Mouse (Mus musculus) heart, embryonic 13.5 days (tissue): ENCODE measurements around the gene Syne1. TPM values are rescaled to one million over a fixed set of nuclear protein-coding genes. Genes with fewer than 3 reads are reported as not detected.

Experiments
- ATAC-seq: fragments of 200-750 bp; cut with Nextera tagmentation; 2 replicates; pipeline ENCODE4 v1.8.0; 2017; ENCODE audit warnings: moderate TSS enrichment; ENCODE audit not compliant: insufficient number of reproducible peaks, low FRiP score, low TSS enrichment; ENCODE audit errors: extremely low read depth
- H3K27ac ChIP-seq: fragments of 300-500 bp; sonication (generic); replicated peaks from 2 replicates; pipeline ENCODE4 v1.5.1; 2015; ENCODE audit warnings: moderate library complexity, mild to moderate bottlenecking, inconsistent platforms
- H3K27me3 ChIP-seq: fragments of 300-500 bp; sonication (generic); replicated peaks from 2 replicates; pipeline ENCODE4 v1.6.1; 2015; ENCODE audit warnings: mild to moderate bottlenecking, inconsistent platforms
- H3K36me3 ChIP-seq: fragments of 300-500 bp; sonication (generic); 2 replicates; pipeline ENCODE4 v1.6.1; 2015; ENCODE audit warnings: mild to moderate bottlenecking, inconsistent platforms
- H3K4me1 ChIP-seq: fragments of 300-500 bp; sonication (generic); 2 replicates; pipeline ENCODE4 v1.6.1; 2015; ENCODE audit warnings: inconsistent platforms
- H3K4me2 ChIP-seq: fragments of 300-500 bp; sonication (generic); 2 replicates; pipeline ENCODE4 v1.6.1; 2015; ENCODE audit warnings: inconsistent platforms, mild to moderate bottlenecking, moderate library complexity
- H3K4me3 ChIP-seq: fragments of 300-500 bp; sonication (generic); 2 replicates; pipeline ENCODE4 v1.5.1; 2015; ENCODE audit warnings: moderate library complexity, mild to moderate bottlenecking, inconsistent platforms
- H3K9ac ChIP-seq: fragments of 300-500 bp; sonication (generic); 2 replicates; pipeline ENCODE4 v1.6.1; 2015; ENCODE audit warnings: inconsistent platforms, mild to moderate bottlenecking, moderate library complexity
- H3K9me3 ChIP-seq: fragments of 300-500 bp; sonication (generic); 2 replicates; pipeline ENCODE4 v1.6.1; 2016; ENCODE audit warnings: inconsistent platforms
- WGBS: fragments of 180-500 bp; shearing (Covaris S2); methylation state at CpG from one replicate; pipeline ENCODE4 v1.1.7; 2015; ENCODE audit warnings: mixed read lengths; 5-methylcytosine and 5-hydroxymethylcytosine counted together
- polyA plus RNA-seq: library from polyadenylated mRNA; unstranded; fragments of >200 nt; fragmentation: Nextera tagmentation; extraction: Ambion mirVana; gene quantifications from 2 replicates; pipeline ENCODE4 v1.2.1, GENCODE M21; 2015

Syne1 gene
- polyA plus RNA-seq, 1 experiment from 2014 or later, result 14.6 TPM

GRCm38 (mm10) chr10:5057661-5058060, 493.6 kb downstream of the Syne1 start:
- peaks cover 55% of the 10 kb centered on the region for H3K36me3 ChIP-seq

GRCm38 (mm10) chr10:5056940-5057339, 494.3 kb downstream of the Syne1 start:
- H3K4me2 ChIP-seq, result no peak overlapping the region
- H3K36me3 ChIP-seq, result peaks cover 62% of the 10 kb centered on the region
- no peaks in the 10 kb centered on the region for H3K27me3 ChIP-seq
- no peak for ATAC-seq
- H3K4me1 ChIP-seq, result peaks cover 25% of the 10 kb centered on the region
- no peaks in the 10 kb centered on the region for H3K9me3 ChIP-seq
- WGBS, result 74% methylated on average over 3 of the region's 3 CpGs
- no peak overlapping the region for H3K4me3 ChIP-seq
- no peak overlapping the region for H3K9ac ChIP-seq
- no peak overlapping the region for H3K27ac ChIP-seq

More at GRCm38 (mm10) chr10:5057661-5058060, 493.6 kb downstream of the Syne1 start:
- Histone ChIP-seq H3K9me3 (no peaks in the 10 kb centered on the region), H3K27me3 (no peaks in the 10 kb centered on the region), H3K4me3 (no peak overlapping the region), H3K4me1 (peaks cover 25% of the 10 kb centered on the region), H3K4me2 (no peak overlapping the region), H3K27ac (peak overlapping the region; percentile 54), H3K9ac (no peak overlapping the region)
- WGBS, result 88% methylated on average over 15 of the region's 15 CpGs
- no peak for ATAC-seq

GRCm38 (mm10) chr10:5056243-5056735, 495.0 kb downstream of the Syne1 start:
- no peaks in the 10 kb centered on the region for H3K9me3 ChIP-seq
- ATAC-seq, result no peak
- H3K4me3 ChIP-seq, result no peak overlapping the region
- WGBS, result 85% methylated on average over 10 of the region's 10 CpGs
- peaks cover 66% of the 10 kb centered on the region for H3K36me3 ChIP-seq
- no peak overlapping the region for H3K4me2 ChIP-seq
- H3K9ac ChIP-seq, result no peak overlapping the region
- peaks cover 25% of the 10 kb centered on the region for H3K4me1 ChIP-seq
- no peaks in the 10 kb centered on the region for H3K27me3 ChIP-seq
- no peak overlapping the region for H3K27ac ChIP-seq

DNA sequence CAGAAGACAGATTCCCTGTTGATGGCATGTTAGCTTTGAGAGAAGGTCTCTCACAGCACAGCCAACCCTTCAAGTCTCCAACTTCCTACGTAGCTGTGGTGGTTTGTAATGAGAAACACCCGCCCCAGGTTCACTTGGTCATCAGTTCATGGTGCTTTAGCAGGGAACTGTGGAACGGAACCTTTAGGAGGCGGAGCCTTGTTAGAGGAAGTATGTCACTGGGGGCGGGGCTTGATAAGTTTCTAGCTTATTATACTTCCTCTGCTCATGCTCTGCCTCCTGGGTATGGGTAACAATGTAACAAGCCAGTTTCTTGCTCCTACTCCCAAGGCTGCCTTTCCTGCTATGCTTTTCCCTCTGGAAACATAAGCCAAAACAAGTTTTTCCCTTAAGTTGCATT, 505.6 kb downstream of the Syne1 start:
- no peak overlapping the region for H3K4me3 ChIP-seq
- WGBS, result 85% methylated on average over 5 of the region's 5 CpGs
- no peak for ATAC-seq
- no peak overlapping the region for H3K4me2 ChIP-seq
- H3K9me3 ChIP-seq, result no peaks in the 10 kb centered on the region
- H3K4me1 ChIP-seq, result no peaks in the 10 kb centered on the region
- H3K27ac ChIP-seq, result no peak overlapping the region
- H3K9ac ChIP-seq, result no peak overlapping the region
- H3K27me3 ChIP-seq, result no peaks in the 10 kb centered on the region
- H3K36me3 ChIP-seq, result peaks cover 89% of the 10 kb centered on the region

- H3K27ac ChIP-seq, result no peak overlapping the region
- no peak overlapping the region for H3K9ac ChIP-seq
- peaks cover 93% of the 10 kb centered on the region for H3K36me3 ChIP-seq
- H3K4me3 ChIP-seq, result no peak overlapping the region
- no peaks in the 10 kb centered on the region for H3K4me1 ChIP-seq
- no peak overlapping the region for H3K4me2 ChIP-seq
- 81% methylated on average over 7 of the region's 7 CpGs for WGBS
- H3K9me3 ChIP-seq, result no peaks in the 10 kb centered on the region
- no peak for ATAC-seq
- no peaks in the 10 kb centered on the region for H3K27me3 ChIP-seq
These were observed 506.1 kb downstream of the Syne1 start for GRCm38 (mm10) chr10:5045213-5045612.

DNA sequence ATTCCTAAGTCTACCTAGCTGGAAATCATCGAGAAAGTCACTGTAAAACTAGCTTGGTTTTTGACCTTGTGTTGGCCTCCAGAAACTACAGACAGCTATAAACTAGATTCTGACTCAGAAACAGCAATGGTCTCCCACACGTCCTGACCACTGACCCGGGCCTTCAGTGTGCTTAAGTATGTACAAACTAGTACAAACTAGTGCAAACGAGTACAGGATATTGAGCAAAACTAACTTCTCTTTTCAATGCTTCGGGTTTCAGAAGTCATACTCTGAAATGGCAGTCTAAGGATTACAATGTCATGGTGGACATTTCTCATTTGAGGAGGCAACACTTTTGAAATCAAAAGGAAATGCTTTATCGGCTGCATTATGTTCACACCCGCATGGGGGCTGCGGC, 506.8 kb downstream of the Syne1 start:
- Histone ChIP-seq H3K4me2 (no peak overlapping the region), H3K4me3 (no peak overlapping the region), H3K9me3 (no peaks in the 10 kb centered on the region), H3K36me3 (peaks cover 97% of the 10 kb centered on the region), H3K27ac (no peak overlapping the region), H3K4me1 (no peaks in the 10 kb centered on the region), H3K9ac (no peak overlapping the region), H3K27me3 (no peaks in the 10 kb centered on the region)
- WGBS, result 85% methylated on average over 8 of the region's 8 CpGs
- no peak for ATAC-seq

DNA sequence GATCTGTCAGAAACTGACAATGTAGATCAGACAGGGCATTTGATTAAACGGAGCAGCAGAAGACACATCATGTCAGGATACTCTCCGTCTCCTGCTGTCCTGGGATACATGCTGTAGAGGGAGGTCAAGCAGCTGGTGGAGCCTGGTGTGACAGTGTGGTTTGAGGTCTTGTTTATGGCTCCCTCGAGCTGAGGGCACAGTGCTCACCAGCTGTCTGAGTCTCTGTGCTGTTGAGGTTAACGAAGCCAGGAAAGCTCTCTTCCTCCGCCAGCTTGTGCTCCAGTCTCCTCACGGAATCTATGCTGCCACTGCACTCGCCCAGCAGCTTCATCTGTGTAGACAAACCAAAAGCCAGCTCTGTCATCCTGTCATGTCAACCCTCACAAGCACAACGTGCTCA, 510.0 kb downstream of the Syne1 start:
- 74% methylated on average over 8 of the region's 8 CpGs for WGBS
- no peak overlapping the region for H3K4me2 ChIP-seq
- no peak for ATAC-seq

GRCm38 (mm10) chr10:5032192-5033048, 518.9 kb downstream of the Syne1 start:
- H3K4me2 ChIP-seq, result no peak overlapping the region
- no peaks in the 10 kb centered on the region for H3K9me3 ChIP-seq
- peaks cover 93% of the 10 kb centered on the region for H3K36me3 ChIP-seq
- H3K9ac ChIP-seq, result no peak overlapping the region
- H3K4me3 ChIP-seq, result no peak overlapping the region
- H3K4me1 ChIP-seq, result no peaks in the 10 kb centered on the region
- 70% methylated on average over 15 of the region's 15 CpGs for WGBS
- no peaks in the 10 kb centered on the region for H3K27me3 ChIP-seq
- H3K27ac ChIP-seq, result no peak overlapping the region
- no peak for ATAC-seq

More for the DNA sequence above, 510.0 kb downstream of the Syne1 start:
- H3K4me3 ChIP-seq, result no peak overlapping the region
- no peaks in the 10 kb centered on the region for H3K4me1 ChIP-seq
- no peaks in the 10 kb centered on the region for H3K9me3 ChIP-seq
- H3K27me3 ChIP-seq, result no peaks in the 10 kb centered on the region
- no peak overlapping the region for H3K9ac ChIP-seq
- H3K36me3 ChIP-seq, result peaks cover 99% of the 10 kb centered on the region
- H3K27ac ChIP-seq, result no peak overlapping the region

GRCm38 (mm10) chr10:5029883-5030282, 521.4 kb downstream of the Syne1 start:
- WGBS, result 84% methylated on average over 1 of the region's 1 CpGs
- Histone ChIP-seq H3K27me3 (no peaks in the 10 kb centered on the region), H3K36me3 (peaks cover 90% of the 10 kb centered on the region), H3K4me1 (no peaks in the 10 kb centered on the region), H3K9me3 (no peaks in the 10 kb centered on the region), H3K27ac (no peak overlapping the region), H3K9ac (no peak overlapping the region), H3K4me2 (no peak overlapping the region), H3K4me3 (no peak overlapping the region)
- no peak for ATAC-seq

DNA sequence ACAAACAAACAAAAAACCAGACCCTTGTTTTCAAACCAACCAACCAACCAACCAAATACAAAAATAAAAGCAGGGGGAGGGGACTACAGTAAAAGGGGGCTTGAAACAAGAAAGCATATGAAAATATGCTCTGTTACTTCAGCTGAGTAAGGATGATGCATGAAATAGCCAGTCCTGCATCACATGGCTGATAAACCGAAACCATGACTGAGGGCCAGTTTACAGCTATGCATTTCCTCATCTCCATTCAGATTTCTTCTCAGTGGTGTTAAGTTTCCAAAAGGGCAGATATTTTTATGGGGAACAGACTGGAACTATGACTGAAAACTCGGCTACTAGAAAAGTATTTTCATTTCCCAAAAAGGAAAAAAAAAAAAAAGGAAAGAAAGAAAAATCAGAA, 522.1 kb downstream of the Syne1 start:
- no peaks in the 10 kb centered on the region for H3K4me1 ChIP-seq
- no peak overlapping the region for H3K4me2 ChIP-seq
- H3K4me3 ChIP-seq, result no peak overlapping the region
- no peaks in the 10 kb centered on the region for H3K9me3 ChIP-seq
- peaks cover 92% of the 10 kb centered on the region for H3K36me3 ChIP-seq
- no peaks in the 10 kb centered on the region for H3K27me3 ChIP-seq
- no peak for ATAC-seq
- no peak overlapping the region for H3K27ac ChIP-seq
- 80% methylated on average over 2 of the region's 2 CpGs for WGBS
- no peak overlapping the region for H3K9ac ChIP-seq

- Histone ChIP-seq H3K4me3 (no peak overlapping the region), H3K27ac (no peak overlapping the region), H3K9ac (no peak overlapping the region), H3K4me1 (no peaks in the 10 kb centered on the region), H3K27me3 (no peaks in the 10 kb centered on the region), H3K36me3 (peaks cover 84% of the 10 kb centered on the region), H3K4me2 (no peak overlapping the region), H3K9me3 (no peaks in the 10 kb centered on the region)
- ATAC-seq, result no peak
- 74% methylated on average over 9 of the region's 9 CpGs for WGBS
These were observed 523.0 kb downstream of the Syne1 start for GRCm38 (mm10) chr10:5028301-5028700.

DNA sequence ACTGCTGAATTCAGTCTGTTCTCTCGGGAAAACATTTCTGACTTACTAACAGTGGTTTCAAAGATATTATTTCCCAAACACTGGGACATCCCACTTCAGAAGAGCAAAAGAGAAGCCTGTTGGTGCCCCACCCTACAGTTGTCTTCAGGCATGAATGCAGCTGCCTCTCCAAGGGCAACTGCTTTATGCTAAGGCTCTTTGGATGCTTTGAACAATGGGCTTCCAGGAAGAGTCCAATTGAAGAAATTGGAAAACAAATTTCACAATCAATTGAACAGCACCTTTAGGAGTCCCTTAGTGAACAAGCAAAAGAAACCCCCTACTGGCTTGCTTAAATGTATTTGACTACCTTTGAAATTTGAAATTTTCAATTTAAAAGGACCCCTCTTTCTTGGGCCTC, 524.1 kb downstream of the Syne1 start:
- Histone ChIP-seq H3K4me2 (no peak overlapping the region), H3K9me3 (no peaks in the 10 kb centered on the region), H3K4me3 (no peak overlapping the region), H3K36me3 (peaks cover 74% of the 10 kb centered on the region), H3K4me1 (no peaks in the 10 kb centered on the region), H3K27ac (no peak overlapping the region), H3K9ac (no peak overlapping the region), H3K27me3 (no peaks in the 10 kb centered on the region)
- WGBS, result 79% methylated on average over 1 of the region's 1 CpGs
- no peak for ATAC-seq
